Mouse (Mus musculus) limb, embryonic 15.5 days (tissue): ENCODE measurements at regions not wholly inside any gene's neighbourhood (a gene's known extent, or its start where the extent isn't known, plus 50 kb on each side); places are given as distances from the start of the nearest gene placed in this dataset.
A peak's percentile ranks its signal among the peaks of the same experiment; 100 is the strongest.

Experiments used
- ATAC-seq: fragments of 200-750 bp; cut with Nextera tagmentation; 2 replicates; pipeline ENCODE4 v1.8.0; 2017; ENCODE audit warnings: low read depth, moderate TSS enrichment; ENCODE audit not compliant: insufficient number of reproducible peaks, low FRiP score, low TSS enrichment
- H3K27ac ChIP-seq: fragments of 300-500 bp; sonication (generic); 2 replicates; pipeline ENCODE4 v1.5.1; 2015; ENCODE audit warnings: moderate library complexity, mild to moderate bottlenecking, inconsistent platforms
- H3K27me3 ChIP-seq: fragments of 300-500 bp; sonication (generic); 2 replicates; pipeline ENCODE4 v1.6.1; 2015; ENCODE audit warnings: inconsistent platforms
- H3K36me3 ChIP-seq: fragments of 300-500 bp; sonication (generic); 2 replicates; pipeline ENCODE4 v1.6.1; 2015; ENCODE audit warnings: inconsistent platforms
- H3K4me1 ChIP-seq: fragments of 300-500 bp; sonication (generic); 2 replicates; pipeline ENCODE4 v1.6.1; 2015; ENCODE audit warnings: inconsistent platforms
- H3K4me2 ChIP-seq: fragments of 300-500 bp; sonication (generic); 2 replicates; pipeline ENCODE4 v1.6.1; 2015; ENCODE audit warnings: mild to moderate bottlenecking, inconsistent platforms
- H3K4me3 ChIP-seq: fragments of 300-500 bp; sonication (generic); 2 replicates; pipeline ENCODE4 v1.5.1; 2015; ENCODE audit warnings: mild to moderate bottlenecking, inconsistent platforms
- H3K9ac ChIP-seq: fragments of 300-500 bp; sonication (generic); 2 replicates; pipeline ENCODE4 v1.6.1; 2015; ENCODE audit warnings: inconsistent platforms
- H3K9me3 ChIP-seq: fragments of 300-500 bp; sonication (generic); 2 replicates; pipeline ENCODE4 v1.6.1; 2016; ENCODE audit warnings: inconsistent platforms
- WGBS: fragments of 180-500 bp; shearing (Covaris S2); methylation state at CpG from one replicate; pipeline ENCODE4 v1.1.7; 2015; 5-methylcytosine and 5-hydroxymethylcytosine counted together

DNA sequence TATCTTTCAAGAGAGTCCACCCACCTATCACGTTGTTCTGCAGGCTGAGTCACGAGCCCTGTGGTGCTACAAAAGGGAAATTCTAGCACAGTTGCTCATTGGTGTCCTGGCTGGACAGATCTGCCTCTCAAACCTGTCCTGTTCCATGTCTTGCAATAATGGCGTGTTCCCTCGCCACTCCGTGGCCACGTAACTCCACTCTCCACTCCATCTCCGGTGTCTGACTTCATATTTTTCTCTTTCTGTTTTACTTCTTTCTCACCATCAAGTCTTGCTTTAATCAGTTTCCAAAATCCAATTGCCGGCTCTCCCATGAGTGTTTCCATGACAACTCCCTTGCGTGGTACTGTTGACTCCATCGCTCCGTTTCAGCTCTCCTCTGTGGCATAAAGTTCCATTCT, 107.1 kb upstream of the Oxgr1 start:
- Histone ChIP-seq H3K4me3 (no peak overlapping the region), H3K4me2 (peak overlapping the region; percentile 35), H3K27ac (peak overlapping the region; percentile 90), H3K4me1 (peaks cover 42% of the 10 kb centered on the region), H3K9ac (no peak overlapping the region), H3K27me3 (no peaks in the 10 kb centered on the region), H3K36me3 (no peaks in the 10 kb centered on the region), H3K9me3 (no peaks in the 10 kb centered on the region)
- ATAC-seq, result 0 out of 2 replicates have a peak, but pooled peaks have one; percentile 41
- 56% methylated on average over 11 of the region's 11 CpGs for WGBS

DNA sequence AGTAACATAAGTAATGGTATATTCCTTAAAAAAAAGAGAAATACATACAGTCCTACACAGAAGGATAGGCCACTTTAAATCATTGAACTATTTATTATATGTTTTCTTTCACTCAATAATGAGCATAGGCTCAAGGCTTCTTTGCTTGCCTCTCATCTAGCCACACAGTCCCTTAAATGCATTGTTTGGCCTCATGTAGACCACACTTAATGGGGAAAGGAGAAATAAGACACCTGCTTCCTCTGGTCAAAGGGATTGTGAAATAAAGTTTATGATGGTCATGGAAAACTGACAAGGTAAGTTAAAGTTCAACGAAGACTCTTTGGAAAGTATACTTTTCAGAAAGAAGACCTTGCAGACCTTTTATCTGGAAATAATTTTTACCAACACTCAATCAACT, 108.4 kb upstream of the Oxgr1 start:
- peaks cover 54% of the 10 kb centered on the region for H3K4me1 ChIP-seq
- H3K9ac ChIP-seq, result no peak overlapping the region
- H3K27me3 ChIP-seq, result no peaks in the 10 kb centered on the region
- no peak overlapping the region for H3K27ac ChIP-seq
- H3K4me2 ChIP-seq, result no peak overlapping the region
- no peak overlapping the region for H3K4me3 ChIP-seq
- H3K36me3 ChIP-seq, result no peaks in the 10 kb centered on the region
- WGBS, result 23% methylated on average over 1 of the region's 1 CpGs
- ATAC-seq, result no peak
- no peaks in the 10 kb centered on the region for H3K9me3 ChIP-seq

- peak overlapping the region; percentile 25 for H3K4me2 ChIP-seq
- H3K9me3 ChIP-seq, result no peaks in the 10 kb centered on the region
- no peaks in the 10 kb centered on the region for H3K27me3 ChIP-seq
- H3K9ac ChIP-seq, result no peak overlapping the region
- no peak for ATAC-seq
- H3K4me3 ChIP-seq, result no peak overlapping the region
- H3K27ac ChIP-seq, result peak overlapping the region; percentile 87
- WGBS, result 29% methylated on average over 7 of the region's 7 CpGs
- H3K4me1 ChIP-seq, result peaks cover 45% of the 10 kb centered on the region
- H3K36me3 ChIP-seq, result no peaks in the 10 kb centered on the region
Measured at GRCm38 (mm10) chr14:120154413-120154812, 112.2 kb upstream of the Oxgr1 start.

GRCm38 (mm10) chr14:120164184-120164583, 111.3 kb upstream of the Mbnl2 start:
- ATAC-seq, result no peak
- 74% methylated on average over 2 of the region's 2 CpGs for WGBS
- Histone ChIP-seq H3K27me3 (no peaks in the 10 kb centered on the region), H3K4me2 (no peak overlapping the region), H3K9ac (no peak overlapping the region), H3K4me1 (peaks cover 5% of the 10 kb centered on the region), H3K36me3 (no peaks in the 10 kb centered on the region), H3K4me3 (no peak overlapping the region), H3K9me3 (no peaks in the 10 kb centered on the region), H3K27ac (no peak overlapping the region)

DNA sequence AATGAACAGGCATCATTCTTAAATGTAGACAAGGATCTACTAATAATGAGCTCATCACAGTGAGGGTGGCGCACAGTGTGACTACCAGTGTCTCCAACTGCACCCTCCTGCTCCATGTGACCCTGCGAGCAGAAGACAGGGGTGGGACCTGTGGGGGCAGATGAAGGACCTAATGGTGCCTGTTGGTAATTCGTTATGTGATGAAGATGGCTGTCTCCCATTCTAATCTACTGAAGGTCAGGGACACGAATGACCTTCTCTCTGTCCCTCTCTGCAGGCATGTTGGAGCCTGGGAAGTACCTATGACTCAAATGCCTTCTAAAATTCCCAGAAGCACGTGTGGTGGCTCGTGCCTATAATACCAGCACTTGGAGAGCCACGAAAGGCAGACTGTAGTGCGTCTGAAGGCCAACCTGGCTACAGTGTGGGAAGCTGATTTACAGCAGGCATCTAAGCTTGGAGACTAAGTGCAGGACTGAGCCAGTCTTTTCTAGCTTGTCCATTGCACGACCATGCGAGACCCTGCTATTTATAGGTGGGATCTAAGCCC, 109.9 kb upstream of the Mbnl2 start:
- WGBS, result 74% methylated on average over 10 of the region's 10 CpGs
- Histone ChIP-seq H3K27me3 (no peaks in the 10 kb centered on the region), H3K4me2 (no peak overlapping the region), H3K4me1 (no peaks in the 10 kb centered on the region), H3K4me3 (no peak overlapping the region), H3K9me3 (no peaks in the 10 kb centered on the region), H3K36me3 (no peaks in the 10 kb centered on the region), H3K9ac (no peak overlapping the region), H3K27ac (no peak overlapping the region)
- ATAC-seq, result no peak

DNA sequence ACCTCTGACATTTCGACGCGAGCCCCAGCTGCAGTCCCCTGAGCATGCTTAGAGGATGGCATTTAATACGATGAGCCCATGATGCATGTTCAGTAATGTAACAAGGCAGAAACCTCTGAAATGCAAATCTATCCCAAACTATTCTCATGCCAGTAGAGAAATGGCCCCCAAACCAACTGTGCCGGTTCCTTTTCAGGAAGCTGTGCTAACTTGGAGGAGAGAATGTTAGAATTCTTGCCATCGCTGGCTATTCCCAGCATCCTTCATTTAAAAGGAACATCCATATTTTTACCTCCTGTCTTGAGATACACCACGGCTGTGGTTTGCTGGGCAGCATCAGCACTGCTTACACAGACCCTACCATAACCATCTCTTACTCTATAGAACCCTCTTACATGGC, 104.7 kb upstream of the Mbnl2 start:
- Histone ChIP-seq H3K27ac (no peak overlapping the region), H3K4me2 (no peak overlapping the region), H3K9me3 (no peaks in the 10 kb centered on the region), H3K4me1 (peaks cover 15% of the 10 kb centered on the region), H3K4me3 (no peak overlapping the region), H3K27me3 (no peaks in the 10 kb centered on the region), H3K9ac (no peak overlapping the region), H3K36me3 (no peaks in the 10 kb centered on the region)
- WGBS, result 84% methylated on average over 7 of the region's 7 CpGs
- no peak for ATAC-seq

DNA sequence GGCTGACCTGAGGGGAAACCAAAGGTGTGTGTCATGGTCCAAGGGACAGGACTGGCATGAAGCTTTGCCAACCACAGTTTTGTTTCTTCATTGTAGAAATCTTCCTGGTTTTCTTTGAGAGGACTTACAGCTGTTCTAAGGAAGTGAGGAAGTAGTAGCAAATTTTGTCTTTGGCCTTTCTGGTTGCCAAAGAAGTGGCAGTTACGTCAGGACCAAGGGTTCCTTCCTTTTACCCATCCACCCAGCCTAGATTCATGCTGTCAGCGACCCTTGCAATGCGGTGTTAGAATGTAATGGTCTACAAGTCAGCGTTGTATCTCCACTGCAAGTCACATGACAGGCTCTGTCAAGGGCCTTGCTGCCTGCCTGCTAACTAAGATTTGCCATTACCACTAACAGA, 103.4 kb upstream of the Mbnl2 start:
- no peak for ATAC-seq
- no peaks in the 10 kb centered on the region for H3K36me3 ChIP-seq
- H3K4me2 ChIP-seq, result no peak overlapping the region
- no peaks in the 10 kb centered on the region for H3K9me3 ChIP-seq
- WGBS, result 85% methylated on average over 4 of the region's 4 CpGs
- H3K27ac ChIP-seq, result no peak overlapping the region
- no peaks in the 10 kb centered on the region for H3K27me3 ChIP-seq
- H3K4me1 ChIP-seq, result peaks cover 15% of the 10 kb centered on the region
- no peak overlapping the region for H3K4me3 ChIP-seq
- H3K9ac ChIP-seq, result no peak overlapping the region

- Histone ChIP-seq H3K27me3 (no peaks in the 10 kb centered on the region), H3K4me2 (no peak overlapping the region), H3K9ac (no peak overlapping the region), H3K9me3 (no peaks in the 10 kb centered on the region), H3K36me3 (no peaks in the 10 kb centered on the region), H3K4me1 (peaks cover 15% of the 10 kb centered on the region), H3K27ac (no peak overlapping the region), H3K4me3 (no peak overlapping the region)
- 45% methylated on average over 8 of the region's 8 CpGs for WGBS
- ATAC-seq, result peak; percentile 40; the same call in 1 of the 2 replicates
Measured at GRCm38 (mm10) chr14:120172844-120173243, 102.6 kb upstream of the Mbnl2 start.

GRCm38 (mm10) chr14:120174615-120175014, 100.9 kb upstream of the Mbnl2 start:
- Histone ChIP-seq H3K27ac (no peak overlapping the region), H3K4me3 (no peak overlapping the region), H3K4me2 (no peak overlapping the region), H3K27me3 (no peaks in the 10 kb centered on the region), H3K9ac (no peak overlapping the region), H3K4me1 (peaks cover 15% of the 10 kb centered on the region), H3K9me3 (no peaks in the 10 kb centered on the region), H3K36me3 (no peaks in the 10 kb centered on the region)
- ATAC-seq, result no peak
- WGBS, result 77% methylated on average over 5 of the region's 5 CpGs

DNA sequence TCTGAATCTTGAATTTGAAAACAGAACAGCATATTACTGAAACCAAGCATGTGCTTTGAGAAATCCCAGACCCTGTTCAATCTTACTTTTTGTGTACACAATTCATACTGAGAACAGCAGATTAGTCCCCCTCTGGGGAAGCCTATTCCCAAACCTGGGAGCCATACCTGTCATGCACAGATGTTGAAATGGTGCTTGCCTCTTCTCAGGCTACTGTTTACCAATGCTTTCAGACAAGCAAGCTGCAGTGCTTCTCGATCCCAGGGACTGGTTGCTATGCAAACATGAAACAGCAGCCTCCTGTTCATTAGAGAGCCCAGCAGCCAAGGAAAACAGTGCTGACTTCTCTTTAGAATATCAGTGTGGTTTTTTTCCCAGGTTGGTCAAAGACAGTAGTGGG, 80.3 kb upstream of the Mbnl2 start:
- no peaks in the 10 kb centered on the region for H3K9me3 ChIP-seq
- no peak for ATAC-seq
- no peak overlapping the region for H3K4me2 ChIP-seq
- 33% methylated on average over 1 of the region's 1 CpGs for WGBS
- no peaks in the 10 kb centered on the region for H3K4me1 ChIP-seq
- H3K4me3 ChIP-seq, result no peak overlapping the region
- no peaks in the 10 kb centered on the region for H3K36me3 ChIP-seq
- no peak overlapping the region for H3K27ac ChIP-seq
- H3K27me3 ChIP-seq, result no peaks in the 10 kb centered on the region
- H3K9ac ChIP-seq, result no peak overlapping the region

DNA sequence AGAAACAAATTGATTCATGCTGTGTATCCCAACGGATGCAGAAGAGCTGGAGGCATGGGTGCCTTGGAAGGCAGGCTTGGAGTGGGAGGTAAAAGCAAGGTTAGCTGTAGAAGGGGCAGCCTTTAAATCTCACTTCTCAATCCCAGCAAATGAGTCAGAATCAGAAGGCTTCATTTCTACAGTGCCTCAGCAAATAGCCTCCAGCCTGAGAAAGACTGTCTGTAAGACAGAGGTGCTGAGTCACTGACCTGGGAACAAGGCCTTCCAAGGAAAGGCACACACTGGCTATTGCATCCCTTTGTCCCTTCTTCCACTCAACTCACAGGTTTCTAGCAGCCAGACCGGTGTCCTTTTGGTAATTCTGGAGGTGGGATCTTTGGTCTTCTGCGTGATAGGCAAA, 63.7 kb upstream of the Mbnl2 start:
- ATAC-seq, result no peak
- no peaks in the 10 kb centered on the region for H3K27me3 ChIP-seq

GRCm38 (mm10) chr14:120212626-120213025, 62.8 kb upstream of the Mbnl2 start:
- no peak overlapping the region for H3K4me3 ChIP-seq
- no peak for ATAC-seq
- H3K9me3 ChIP-seq, result no peaks in the 10 kb centered on the region
- no peak overlapping the region for H3K4me2 ChIP-seq
- H3K27me3 ChIP-seq, result no peaks in the 10 kb centered on the region
- no peaks in the 10 kb centered on the region for H3K4me1 ChIP-seq
- H3K9ac ChIP-seq, result no peak overlapping the region
- H3K27ac ChIP-seq, result no peak overlapping the region
- H3K36me3 ChIP-seq, result no peaks in the 10 kb centered on the region
- WGBS, result 92% methylated on average over 5 of the region's 5 CpGs

More for the DNA sequence above, 63.7 kb upstream of the Mbnl2 start:
- H3K9ac ChIP-seq, result no peak overlapping the region
- no peak overlapping the region for H3K4me3 ChIP-seq
- no peak overlapping the region for H3K4me2 ChIP-seq
- no peak overlapping the region for H3K27ac ChIP-seq
- no peaks in the 10 kb centered on the region for H3K36me3 ChIP-seq
- no peaks in the 10 kb centered on the region for H3K4me1 ChIP-seq
- WGBS, result 73% methylated on average over 3 of the region's 3 CpGs
- no peaks in the 10 kb centered on the region for H3K9me3 ChIP-seq

- H3K4me3 ChIP-seq, result no peak overlapping the region
- 0 out of 2 replicates have a peak, but pooled peaks have one; percentile 63 for ATAC-seq
- no peak overlapping the region for H3K27ac ChIP-seq
- peaks cover 6% of the 10 kb centered on the region for H3K4me1 ChIP-seq
- H3K9me3 ChIP-seq, result no peaks in the 10 kb centered on the region
- H3K4me2 ChIP-seq, result no peak overlapping the region
- no peaks in the 10 kb centered on the region for H3K27me3 ChIP-seq
- no peaks in the 10 kb centered on the region for H3K36me3 ChIP-seq
- 82% methylated on average over 4 of the region's 4 CpGs for WGBS
- no peak overlapping the region for H3K9ac ChIP-seq
Measured at GRCm38 (mm10) chr14:120219224-120219623, 56.2 kb upstream of the Mbnl2 start.
